Mouse (Mus musculus): Measurements from ENCODE around the gene Tenm2.
A peak's percentile ranks its signal among the peaks of the same experiment; 100 is the strongest.

Tenm2 gene

DNA sequence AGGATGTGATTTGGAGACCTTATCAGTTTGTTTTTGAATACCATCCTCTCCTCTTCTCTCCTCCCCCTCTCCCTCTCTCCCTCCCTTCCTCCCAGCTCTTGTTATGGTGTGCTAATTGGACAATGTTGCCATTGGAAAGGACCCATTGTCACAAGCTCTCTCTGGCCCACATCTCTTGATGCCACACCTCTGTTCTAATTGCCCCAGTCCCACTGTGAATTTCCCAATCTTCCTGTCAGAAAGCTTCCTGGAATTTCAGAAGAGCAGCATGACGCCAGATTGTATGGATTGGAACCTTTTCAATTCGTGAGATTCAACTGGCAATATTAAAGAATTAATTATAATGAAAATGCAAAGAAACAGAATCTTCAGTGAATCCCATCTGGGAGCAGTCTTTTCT lies 128.7 kb downstream of the Tenm2 start:
- no peak for DNase-seq (ENCODE audit: extremely low spot score, low spot score)

DNA sequence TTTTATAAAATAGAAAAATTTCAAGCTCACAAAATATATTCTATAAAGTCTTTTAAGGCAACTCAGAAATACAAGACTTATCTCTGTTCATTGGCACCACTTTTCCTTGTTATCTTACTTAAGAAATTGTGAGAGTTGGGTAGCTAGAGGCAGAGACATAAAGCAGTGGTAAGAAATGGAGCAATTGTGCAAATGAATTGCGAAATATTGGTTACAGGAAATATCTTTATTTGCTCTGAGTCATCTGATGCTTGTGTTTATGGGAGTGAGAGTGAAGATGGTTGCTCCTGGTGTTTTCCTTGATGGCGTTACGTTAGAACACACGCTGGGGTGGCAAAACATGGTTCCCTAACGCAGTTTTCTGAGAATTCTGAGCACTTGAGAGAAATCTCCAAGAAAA lies 156.4 kb downstream of the Tenm2 start:
- DNase-seq (ENCODE audit: extremely low spot score, low spot score) = no peak

DNA sequence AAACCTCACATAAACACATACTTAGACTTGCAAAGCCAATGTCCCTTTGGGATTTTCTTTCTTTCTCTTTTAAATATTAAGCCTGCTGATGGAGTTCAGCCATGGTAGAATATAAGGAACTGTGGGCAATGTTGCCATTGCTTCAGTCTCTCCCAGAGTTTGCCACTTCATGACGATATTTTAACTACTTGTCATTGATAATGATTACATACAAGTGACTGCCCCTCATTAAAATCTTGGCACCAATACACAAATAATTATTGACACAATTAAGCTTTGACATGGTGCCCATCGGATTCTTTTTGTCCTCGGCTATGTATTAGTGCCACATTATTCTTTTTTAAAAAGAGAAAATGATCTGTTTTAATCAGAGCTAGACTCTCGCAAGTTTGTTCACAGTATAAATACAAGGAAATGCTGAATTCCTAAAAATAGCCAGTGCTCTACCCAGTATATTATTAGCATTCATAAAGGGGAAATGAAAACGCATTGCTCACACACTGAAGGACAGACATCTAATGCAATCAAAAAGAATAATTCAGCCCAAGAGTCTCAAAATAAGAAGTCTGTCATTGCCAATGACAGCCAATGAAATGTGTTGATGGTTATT lies 158.7 kb downstream of the Tenm2 start:
- DNase-seq (ENCODE audit: extremely low spot score, low spot score) = no peak

DNA sequence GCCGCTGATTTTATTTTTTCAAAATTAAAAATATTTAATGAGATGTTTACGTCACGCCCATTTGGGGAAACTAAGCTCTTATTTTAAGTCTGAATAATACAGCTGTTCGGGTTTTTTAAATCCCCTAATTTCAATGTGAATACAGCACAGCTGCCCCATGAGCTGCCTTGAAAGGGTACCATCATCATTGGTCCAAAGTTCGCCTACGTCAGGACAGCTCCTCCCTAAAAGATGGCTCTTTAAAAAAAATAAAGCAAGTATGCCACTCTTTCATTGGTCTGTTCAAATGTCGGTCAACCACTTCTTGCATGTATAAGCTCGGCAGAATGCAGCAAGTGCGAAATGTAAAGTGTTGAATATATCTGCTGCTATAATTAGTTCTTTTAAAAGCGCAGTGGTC lies 160.4 kb downstream of the Tenm2 start:
- DNase-seq (ENCODE audit: extremely low spot score, low spot score) = no peak

DNA sequence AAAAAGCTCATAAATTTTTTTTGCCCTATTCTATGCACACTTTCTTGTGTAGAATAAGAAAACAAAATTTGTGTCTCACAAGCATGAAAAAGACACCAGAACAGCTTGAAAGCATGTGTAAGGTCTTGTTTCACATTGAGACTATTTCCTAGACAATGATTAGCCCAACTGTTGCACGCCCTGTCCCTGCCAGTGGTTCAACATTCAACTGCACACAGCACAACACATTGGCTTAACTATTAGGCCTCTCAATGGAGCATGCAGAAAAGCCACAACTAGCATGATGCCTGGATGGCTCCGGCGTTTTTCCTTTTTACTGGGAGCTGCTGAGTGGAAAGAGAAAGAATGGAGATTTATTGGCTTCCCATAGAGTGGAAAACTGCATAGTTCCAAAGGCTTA lies 170.3 kb downstream of the Tenm2 start:
- no peak for DNase-seq (ENCODE audit: extremely low spot score, low spot score)

DNA sequence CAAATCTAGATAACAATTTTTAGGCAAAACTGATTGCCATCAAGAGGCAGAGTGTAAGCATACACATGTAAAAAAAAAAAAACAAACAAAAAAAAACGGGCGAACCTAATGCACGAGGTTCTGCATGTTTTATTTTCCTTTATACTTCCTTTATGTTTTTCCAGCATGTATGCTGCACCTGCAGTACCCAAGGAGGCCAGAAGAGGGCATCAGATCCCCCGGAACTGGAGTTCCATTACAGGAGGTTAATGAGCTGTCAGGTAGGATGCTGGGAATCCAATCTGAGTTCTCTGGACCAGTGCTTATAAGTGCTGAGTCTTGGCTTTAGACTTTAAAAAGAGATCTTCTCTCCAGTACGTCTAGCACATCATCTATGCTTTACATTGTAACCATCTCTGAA lies 189.1 kb downstream of the Tenm2 start:
- DNase-seq (ENCODE audit: extremely low spot score, low spot score) = peak; percentile 34

DNA sequence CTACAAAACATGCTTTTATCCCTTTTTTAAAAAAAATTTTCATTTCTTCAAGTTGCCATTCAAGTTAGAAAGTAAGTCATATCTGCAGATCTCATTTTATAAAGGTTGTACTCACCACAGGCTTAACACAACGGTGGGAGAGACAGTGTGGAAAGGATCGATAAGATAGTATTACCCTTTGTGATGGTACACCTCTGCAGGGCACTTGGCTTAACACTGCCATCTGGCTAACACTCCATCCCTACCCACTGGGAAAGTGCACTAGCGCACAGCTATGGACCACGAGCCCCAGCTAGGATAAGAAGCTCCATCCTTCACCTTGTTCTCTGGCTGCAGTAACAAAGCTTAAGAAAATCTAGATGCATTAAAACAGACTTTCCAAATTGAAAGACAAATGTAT lies 194.5 kb downstream of the Tenm2 start:
- DNase-seq (ENCODE audit: extremely low spot score, low spot score) = no peak

DNA sequence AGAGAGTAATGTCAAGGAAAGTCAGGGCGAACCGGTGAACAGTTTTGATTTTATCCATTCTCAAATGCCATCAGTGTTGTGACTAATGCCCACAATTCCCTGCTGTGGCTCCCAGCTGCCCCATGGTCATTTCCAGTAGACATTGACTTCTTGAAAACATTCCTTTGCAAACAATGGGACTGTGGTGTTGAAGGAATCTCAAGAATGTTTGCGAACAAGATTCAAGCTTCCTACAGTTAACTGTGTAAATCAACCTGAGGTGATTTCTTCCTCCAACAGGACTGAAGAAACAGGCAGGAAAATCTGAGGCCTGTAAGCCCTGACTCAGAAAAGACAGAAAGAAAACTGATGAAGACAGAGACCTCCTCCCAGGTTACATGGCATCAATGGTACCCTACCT lies 196.5 kb downstream of the Tenm2 start:
- DNase-seq (ENCODE audit: extremely low spot score, low spot score) = no peak

DNA sequence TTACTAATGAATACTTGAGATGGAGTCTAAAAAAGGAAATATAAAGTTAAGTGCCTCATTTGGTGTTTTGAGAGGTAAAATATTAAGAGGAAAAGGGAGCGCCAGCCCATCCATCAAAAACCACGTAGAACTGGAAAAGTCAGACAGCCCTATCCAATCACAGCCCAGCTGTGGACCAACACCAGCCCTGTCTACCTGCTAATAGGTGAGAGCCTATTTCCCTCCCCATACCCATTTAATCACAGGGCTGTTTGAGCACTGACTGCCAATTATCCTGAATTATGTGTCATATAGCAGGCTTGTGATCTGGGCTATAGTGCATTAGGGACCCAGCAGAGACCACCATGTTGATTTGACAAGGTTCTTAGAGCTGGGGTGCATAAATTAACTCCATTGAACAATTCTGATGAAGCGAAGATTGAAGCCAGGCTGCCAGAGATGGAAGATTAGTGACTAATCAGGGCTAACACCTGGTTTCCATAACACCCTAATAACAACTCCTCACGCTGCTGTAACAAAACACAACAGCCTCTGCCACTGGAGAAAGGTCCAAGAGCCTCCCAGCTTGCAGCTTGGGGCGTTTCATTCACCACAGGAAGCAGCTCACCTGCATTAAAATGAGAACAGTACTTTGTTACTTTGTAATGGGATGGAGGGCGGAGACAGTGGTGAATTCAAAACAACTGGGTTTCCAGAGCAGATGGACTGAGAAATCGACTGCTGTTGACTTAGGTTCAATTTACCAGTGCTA lies 204.3 kb downstream of the Tenm2 start:
- no peak for DNase-seq (ENCODE audit: extremely low spot score, low spot score)

DNA sequence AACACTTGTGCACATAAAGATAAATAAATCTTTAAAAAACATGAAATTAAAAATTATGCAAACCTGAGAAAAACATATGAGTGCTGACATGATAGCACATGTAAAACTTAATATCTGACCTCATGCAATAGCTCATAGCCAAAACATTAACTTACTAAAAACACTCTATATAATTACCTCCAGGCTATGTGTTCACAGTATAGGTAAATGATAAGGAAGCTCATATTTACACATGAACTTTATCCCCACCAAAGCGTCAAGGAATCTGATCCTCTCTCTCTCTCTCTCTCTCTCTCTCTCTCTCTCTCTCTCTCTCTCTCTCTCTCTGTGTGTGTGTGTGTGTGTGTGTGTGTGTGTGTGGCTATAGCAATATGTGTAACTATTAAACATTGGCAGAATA lies 223.9 kb downstream of the Tenm2 start:
- no peak for DNase-seq (ENCODE audit: extremely low spot score, low spot score)

DNA sequence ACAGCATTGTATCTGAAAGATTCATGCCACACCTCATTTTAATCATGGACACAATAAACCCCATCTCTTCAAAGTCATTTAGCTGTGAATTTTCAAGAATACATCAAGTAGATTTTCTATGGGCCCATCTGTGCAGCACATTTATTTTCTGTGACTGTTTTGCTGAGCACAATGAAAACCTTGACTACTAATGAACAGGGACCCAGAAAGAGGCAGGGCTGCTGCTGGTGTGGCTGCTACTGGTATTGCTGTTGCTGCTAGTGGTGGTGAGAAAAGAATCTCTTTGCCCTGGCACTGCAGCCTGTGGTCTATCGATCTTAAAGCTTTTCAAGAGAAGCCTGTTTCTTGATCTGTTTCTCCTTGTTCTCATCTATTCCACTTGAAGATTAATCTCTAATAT lies 226.5 kb downstream of the Tenm2 start:
- DNase-seq (ENCODE audit: extremely low spot score, low spot score) = no peak

DNA sequence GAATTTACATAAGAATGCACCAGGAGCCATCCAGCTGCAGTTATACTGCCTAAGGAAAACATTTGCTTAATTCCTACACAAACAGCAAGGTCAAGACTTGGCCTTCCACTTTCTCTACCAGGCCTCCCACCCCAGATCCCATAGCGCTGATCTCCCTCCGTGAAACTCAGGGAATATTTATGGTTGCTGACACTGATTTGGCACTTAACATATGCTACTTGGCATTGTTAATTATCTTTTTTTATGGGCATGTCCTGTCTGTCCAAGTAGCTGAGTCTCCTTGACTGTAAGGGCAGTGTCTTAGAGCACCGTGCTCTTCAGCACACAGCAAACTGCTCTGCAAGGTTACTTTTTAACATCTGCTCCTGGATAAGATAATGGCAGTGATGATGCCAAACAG lies 238.1 kb downstream of the Tenm2 start:
- no peak for DNase-seq (ENCODE audit: extremely low spot score, low spot score)

DNA sequence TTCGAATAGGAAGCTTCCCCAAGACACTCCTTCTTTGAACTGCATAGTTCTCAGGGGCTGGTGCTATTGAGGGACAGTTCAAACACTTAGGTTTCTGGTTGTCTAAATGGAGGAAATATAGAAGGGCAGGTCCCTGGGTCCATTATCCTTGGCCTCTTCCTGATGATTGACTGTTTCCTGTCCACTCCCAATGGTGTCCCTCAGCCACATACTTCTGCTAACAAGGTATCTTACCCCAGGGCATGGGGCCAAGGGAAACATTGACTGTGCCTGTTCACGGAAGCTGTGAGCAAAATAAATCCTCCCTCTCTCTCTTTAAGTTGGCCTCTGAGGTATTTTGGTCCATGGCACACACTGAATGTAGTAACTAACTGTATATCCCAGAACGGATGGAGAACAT lies 244.9 kb downstream of the Tenm2 start:
- DNase-seq (ENCODE audit: extremely low spot score, low spot score) = no peak

DNA sequence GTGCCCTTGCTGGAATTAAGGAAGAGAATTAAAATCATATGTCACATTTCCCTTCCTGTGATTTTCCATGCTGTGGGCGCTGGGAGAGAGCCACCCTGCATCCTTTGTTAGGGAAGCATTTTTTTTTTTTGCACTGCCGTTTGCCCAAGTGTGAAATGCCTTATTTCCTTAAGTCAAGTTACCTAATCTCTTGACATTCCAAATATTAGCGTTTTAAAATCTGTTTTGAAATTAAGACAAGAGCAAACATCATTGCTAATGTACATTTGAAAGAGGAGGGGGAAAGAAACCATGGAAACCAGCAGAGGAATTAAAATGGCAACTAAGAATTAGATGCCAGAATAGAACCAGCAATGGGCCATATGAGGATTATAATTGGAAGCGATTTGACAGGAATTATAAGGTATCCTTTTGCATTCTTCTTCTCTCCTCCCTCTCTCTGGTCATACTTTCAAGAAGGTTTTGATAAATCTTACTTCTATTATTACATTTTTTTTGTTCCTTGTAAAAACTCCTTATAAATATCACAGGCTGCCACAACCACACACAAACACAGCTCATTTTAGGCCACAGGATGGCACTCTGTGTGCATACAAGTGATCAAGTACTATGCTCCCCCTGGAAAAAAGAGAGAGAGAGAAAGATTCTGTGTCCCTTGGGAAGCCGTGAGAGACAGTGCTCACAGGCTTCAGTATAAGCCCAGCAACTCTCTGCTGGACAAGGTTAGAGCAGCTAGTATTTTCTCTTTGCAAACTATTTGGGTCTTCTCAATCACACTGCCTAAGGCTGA lies 246.8 kb downstream of the Tenm2 start:
- no peak for DNase-seq (ENCODE audit: extremely low spot score, low spot score)

DNA sequence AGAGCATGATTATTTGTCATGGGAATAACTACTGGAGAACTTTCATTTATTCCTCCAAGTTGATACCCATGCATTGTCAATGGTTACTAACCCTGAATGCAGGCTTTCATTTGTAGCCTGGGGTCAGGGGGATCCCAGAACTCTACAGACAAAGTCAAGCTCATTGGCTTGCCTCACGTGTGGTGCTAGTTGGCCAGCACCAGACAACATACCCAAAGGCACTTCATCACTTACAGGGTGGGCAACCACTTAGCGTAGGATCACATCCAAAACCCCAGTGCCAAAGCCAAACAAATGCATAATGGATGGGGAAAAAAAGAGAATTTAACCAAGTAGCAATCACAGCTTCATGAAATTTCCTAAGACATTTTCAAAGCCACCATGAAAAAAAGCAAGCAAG lies 261.6 kb downstream of the Tenm2 start:
- DNase-seq (ENCODE audit: extremely low spot score, low spot score) = no peak

DNA sequence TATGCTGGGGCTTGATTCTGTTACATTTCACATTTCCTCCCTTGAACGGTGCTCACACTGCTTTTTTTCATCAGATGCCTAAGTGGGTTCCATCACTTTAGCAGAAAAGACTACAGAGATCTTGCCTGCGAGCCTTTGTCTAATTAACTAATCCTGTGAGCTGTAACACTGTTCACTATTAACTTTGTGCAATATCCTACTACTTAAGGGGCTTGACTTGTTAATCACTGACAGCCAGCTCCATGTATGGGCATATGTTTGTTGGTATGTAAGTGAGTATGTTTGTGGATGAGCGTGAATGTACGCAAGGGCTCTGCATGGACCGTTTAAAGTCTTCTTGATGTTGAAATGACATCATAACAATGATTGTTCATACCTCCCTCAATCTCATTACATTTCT lies 277.7 kb downstream of the Tenm2 start:
- DNase-seq (ENCODE audit: extremely low spot score, low spot score) = no peak

DNA sequence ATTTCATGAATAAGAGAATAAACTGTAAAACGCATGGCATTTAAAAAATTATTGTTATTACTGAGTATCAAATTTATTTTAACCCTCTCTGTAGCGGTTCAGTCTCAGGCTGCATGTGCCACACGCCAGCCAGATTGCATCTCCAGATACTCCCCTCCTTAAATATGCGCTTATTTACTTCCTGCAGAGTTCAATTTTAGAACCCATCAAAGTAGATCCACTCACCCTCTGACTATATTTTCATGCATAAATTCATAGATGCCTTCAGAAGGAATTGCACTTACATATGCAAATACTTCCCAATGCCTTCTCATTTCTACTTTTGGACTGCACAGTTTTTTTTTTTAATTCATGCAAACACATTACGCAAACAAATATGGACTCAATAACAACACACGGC lies 294.3 kb downstream of the Tenm2 start:
- DNase-seq (ENCODE audit: extremely low spot score, low spot score) = no peak

DNA sequence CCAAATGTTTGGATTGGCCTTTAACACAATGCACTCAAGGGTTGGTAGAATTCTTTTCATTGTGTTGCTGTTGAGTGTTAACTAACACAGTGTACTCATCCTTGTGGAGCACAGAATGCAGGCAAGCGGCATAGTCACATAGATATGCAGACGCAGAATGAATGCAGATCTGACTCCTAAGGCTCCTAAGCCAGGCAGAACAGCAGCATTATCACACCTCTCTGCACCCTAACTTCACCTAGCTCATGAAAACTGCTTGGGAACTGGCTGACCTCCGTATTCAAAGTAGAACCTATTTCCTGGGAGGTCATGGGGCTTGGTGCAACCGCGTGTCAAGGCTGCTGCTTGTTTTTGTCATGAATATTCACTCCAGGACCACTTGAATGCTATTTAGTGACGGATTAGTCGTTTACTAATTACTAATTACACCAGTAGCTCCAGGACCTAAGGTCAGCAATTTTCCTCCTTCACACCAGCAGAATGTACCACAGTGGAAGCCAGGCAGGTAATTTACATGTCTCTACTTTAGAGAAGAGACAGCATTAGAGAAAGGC lies 295.1 kb downstream of the Tenm2 start:
- no peak for DNase-seq (ENCODE audit: extremely low spot score, low spot score)

DNA sequence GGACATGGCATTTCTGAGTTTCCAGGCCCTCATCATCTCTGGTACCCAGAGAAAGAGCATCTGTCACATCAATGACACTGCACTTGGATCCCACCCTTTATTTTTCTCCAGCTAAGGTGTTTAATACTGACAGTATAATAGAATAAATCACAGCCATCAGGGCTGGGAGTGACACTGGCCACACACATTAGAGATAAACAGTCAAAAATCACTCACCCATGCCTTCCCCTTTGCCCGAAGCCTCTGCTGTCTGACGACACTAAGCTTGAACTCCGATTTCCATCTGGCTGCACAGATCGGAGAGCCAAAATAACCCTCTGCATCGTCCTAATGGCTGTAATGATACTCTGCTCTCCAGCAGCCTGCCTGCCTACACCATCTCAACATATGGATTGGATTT lies 305.9 kb downstream of the Tenm2 start:
- no peak for DNase-seq (ENCODE audit: extremely low spot score, low spot score)

DNA sequence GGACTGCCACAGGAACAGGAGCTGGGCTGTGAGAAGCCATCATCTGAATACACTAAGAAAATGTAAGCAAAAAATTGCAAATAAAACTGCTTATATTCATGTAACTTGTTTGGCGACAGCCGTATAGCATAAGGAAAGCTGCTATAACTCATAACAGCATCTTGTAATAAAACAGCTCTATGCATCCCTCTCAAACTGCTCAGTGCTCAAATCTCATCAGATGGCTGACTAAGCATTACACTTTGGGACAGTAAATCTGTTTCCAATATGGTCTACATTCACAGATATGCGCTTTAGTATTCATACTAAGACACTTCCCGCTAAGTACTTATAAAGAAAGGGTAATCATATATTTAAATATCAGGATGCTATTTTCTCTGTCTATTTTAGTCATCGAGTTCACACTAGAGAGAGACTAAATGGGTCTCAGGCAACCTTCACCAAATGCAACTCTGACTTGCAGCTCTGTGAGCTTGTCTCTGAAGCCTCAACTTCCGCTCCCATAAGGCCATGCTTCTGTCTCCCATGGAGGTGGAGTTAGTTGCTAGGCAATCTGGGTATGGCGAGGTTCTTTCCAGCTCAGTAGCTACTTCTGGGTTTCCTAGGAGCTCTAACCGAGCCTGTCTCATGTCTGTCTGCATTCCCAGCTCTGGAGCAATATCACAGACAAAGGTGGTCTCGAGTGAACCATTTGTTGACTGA lies 308.9 kb downstream of the Tenm2 start:
- DNase-seq (ENCODE audit: extremely low spot score, low spot score) = no peak

DNA sequence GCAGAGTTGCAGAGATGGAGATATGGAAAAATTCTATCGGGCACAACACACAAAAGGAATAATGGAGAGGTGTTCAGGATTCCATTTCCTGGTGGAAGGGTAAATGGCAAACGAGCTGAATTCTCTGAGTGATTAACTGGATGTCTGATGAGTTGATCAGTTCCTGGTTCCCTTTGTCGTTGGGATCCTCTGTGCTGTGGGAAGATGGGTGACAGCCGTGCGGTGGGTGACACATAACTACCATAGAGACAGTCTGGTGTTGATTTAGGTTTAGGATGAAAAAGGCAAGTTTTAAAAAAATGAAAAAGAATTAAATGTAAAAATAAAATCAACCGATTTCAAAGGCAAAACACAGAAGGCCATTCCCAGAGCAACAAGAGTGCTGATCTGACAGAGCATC lies 316.5 kb downstream of the Tenm2 start:
- DNase-seq (ENCODE audit: extremely low spot score, low spot score) = no peak

DNA sequence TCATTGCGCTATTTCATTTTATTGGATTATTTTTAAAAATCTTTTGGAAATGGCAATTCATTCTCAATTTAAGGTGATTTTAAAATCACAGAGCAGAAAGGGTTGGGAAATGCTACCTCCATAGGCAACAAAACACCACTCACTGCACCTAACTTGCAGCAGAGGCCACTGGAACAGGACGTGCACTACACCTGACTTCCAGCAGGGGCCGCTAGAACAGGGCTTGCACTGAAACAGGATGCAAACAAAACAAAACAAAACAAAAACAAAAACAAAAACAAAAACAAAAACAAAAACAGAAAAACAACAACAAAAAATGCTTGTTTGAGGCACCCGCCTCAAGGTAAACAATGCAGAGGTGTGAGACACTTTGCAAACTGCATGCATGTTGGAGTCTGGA lies 324.4 kb downstream of the Tenm2 start:
- DNase-seq (ENCODE audit: extremely low spot score, low spot score) = peak; percentile 30
